Mouse (Mus musculus): Measurements from ENCODE around the gene Eid2.
A peak's percentile ranks its signal among the peaks of the same experiment; 100 is the strongest.

Gene Eid2

GRCm38 (mm10) chr7:28290638-28291590, 23.2 kb downstream of the Eid2 start, which contains the start of gene Selenov:
Gene Selenov, minus strand, starts transcription at chr7:28291186.
- no peak for DNase-seq (ENCODE audit: low spot score)

DNA sequence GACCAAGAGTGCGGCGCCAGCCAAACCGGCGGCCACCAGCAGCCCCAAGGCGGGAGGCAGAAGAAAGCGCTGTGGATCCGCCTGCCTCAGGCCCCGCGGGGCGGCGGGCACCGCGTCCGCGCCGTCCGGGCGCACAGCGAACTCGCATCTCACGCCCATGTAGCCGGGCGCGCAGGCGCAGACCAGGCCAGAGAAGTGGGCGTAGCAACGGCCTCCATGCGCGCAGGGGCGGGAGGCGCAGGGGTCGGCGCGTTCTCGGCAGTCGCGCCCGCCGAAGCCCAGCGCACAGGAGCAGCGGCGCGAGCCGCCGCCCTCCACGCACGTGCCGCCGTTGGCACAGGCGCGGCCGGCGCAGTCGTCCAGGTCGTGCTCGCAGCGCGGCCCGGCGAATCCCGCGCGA, 26.8 kb downstream of the Eid2 start:
- peak; percentile 25 for DNase-seq (ENCODE audit: low spot score)

- DNase-seq (ENCODE audit: low spot score), result no peak
Measured at GRCm38 (mm10) chr7:28298837-28299625, 31.4 kb downstream of the Eid2 start.

GRCm38 (mm10) chr7:28301616-28302433, 34.1 kb downstream of the Eid2 start, which contains the start of gene Dll3:
Gene Dll3, minus strand, starts transcription at chr7:28302238.
- DNase-seq (ENCODE audit: low spot score), result no peak

DNA sequence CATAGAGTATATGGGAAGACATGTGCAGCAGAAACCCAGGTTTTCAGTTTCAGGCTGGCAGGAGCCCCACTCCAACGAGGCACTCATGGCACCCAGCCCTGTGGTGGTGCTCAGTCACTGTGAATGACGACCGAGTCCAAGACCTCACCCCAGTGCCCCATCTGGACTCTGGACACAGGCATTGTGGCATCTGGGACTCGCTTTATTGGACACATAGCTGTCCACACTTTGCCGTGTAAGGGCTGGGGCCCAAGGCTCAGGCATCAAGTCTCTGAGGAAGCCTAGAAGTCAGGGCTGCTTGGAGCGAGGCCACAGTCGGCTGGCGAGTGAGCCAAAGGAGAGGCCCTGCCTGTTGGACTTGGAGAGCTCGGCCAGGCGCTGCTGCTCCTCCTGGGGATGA, 38.0 kb downstream of the Eid2 start:
- DNase-seq (ENCODE audit: low spot score), result no peak

DNA sequence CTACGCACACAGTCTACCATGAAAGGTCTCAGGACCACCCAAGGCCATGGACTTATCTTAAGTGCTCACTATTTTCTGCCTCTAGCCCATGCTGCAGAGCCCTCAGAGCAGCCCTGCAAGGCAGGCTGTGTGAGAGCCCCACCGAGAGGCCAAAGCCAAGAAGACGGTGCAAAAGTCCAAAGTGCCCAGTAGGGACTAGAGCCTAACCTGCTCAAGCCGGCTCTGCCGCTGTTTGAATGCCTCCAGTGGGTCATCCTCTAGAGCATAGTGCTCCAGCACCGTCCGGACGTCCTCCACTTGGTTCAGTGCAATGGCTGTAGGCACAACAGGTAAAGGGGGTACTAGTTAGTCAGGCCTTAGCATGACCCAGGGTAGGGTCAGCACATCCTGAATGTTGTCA, 38.5 kb downstream of the Eid2 start:
- DNase-seq (ENCODE audit: low spot score), result no peak

DNA sequence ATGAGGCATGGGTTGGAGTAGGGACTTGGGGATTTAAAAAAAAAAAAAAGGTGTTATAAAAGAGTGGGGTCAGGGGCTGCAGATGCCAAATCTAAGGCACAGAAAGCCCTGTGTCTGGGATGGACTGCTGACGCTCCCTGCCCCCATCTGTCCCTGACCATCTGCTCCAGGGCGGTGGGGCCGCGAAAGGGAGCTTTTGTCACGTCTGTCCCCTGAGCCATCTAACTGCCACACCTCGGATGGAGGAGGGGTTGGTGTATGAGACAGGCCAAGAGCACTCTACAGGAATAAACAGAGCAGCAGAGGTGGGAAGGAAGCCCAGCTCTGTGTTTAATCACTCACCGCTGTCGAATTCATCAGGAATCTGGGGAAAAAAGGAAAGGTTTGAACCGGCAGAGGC, 42.1 kb downstream of the Eid2 start:
- DNase-seq (ENCODE audit: low spot score), result no peak

- DNase-seq (ENCODE audit: low spot score), result no peak
Measured at GRCm38 (mm10) chr7:28311151-28311925, 43.7 kb downstream of the Eid2 start.

- DNase-seq (ENCODE audit: low spot score), result peak; percentile 92
Measured at GRCm38 (mm10) chr7:28311926-28312543, 44.4 kb downstream of the Eid2 start, which contains the start of gene Timm50. Gene Timm50, minus strand, starts transcription at chr7:28312072.

DNA sequence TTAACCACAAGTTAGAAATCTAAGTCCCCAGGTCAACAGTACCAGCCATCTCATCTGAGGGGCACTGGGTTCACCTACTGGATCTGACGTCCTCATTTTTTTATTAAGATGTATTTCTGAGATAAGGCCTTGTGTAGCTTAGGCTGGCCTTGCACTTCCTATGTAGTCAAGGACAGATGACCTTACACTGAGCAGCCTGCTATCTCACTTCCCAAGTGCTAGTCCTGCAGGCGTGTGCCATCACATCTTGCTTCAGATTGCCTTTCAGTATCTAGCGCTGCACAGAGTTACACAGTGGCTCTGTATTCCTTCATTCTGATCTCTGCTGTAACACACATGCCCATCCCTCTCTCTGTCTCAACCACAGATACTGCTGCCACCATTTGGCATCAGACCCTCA, 50.4 kb downstream of the Eid2 start:
- no peak for DNase-seq (ENCODE audit: low spot score)

DNA sequence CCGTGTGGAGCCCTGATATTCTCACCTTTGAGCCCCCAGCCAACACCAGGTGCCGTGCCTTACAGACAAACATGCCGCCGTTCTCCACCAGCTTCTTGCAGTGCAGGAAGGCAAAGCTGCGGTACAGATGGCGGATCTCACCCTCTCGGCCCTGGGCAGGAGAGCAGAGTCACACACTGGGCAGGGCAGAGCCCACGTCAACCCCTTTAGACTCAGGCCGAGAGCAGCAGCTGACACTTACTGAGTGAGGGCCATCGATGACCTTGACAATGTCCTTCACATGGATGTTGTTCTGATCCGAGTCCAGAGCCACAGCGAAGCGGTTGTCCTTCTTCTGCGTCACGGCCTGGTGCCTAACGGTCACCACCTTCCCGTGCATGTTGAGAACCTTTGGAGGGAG, 51.0 kb downstream of the Eid2 start:
- DNase-seq (ENCODE audit: low spot score), result no peak

Measured in ovary, postnatal 10 days (tissue).